Mouse (Mus musculus): ENCODE measurements around the gene Rtp4.

DNA sequence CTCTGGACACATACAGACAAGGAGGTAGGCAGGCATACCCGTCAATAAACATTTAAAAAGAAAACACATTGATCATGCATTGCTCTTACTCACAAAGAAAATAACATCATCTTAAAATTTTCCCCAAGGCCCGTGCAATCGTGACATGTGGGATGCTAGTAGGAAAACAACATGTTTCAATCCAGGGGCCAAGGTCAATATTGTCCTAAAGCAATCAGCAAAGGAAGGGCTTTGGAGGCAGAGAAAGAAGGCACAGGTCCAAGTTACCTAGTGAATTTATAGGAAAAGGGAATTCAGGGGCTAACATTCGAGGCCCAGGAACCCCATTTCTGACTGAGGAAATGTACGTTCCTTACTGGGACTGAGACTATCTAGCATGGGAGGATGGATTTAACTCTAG lies 2.9 kb upstream of the Rtp4 start:
- TF ChIP-seq POLR2A (IDR thresholded peaks at IDR 0.05; ENCODE audit: control insufficient read depth, low read depth, low read length): no peak
- no peak for TF ChIP-seq CTCF (IDR thresholded peaks at IDR 0.05; ENCODE audit: control insufficient read depth, insufficient read depth, insufficient replicate concordance, low read depth, low read length)
